Mouse (Mus musculus): ENCODE measurements at regions not wholly inside any gene's neighbourhood (a gene's known extent, or its start where the extent isn't known, plus 50 kb on each side); places are given as distances from the start of the nearest gene placed in this dataset.

GRCm38 (mm10) chr10:67439042-67439635, 96.1 kb upstream of the Egr2 start:
- no peak for TF ChIP-seq POLR2A (IDR thresholded peaks at IDR 0.05; ENCODE audit: borderline replicate concordance, insufficient read depth, low read length)
- no peak for TF ChIP-seq CTCF (IDR thresholded peaks at IDR 0.05; ENCODE audit: borderline replicate concordance, insufficient read depth, low read depth, low read length)
